Mouse (Mus musculus): ENCODE data around the gene Mbip.

DNA sequence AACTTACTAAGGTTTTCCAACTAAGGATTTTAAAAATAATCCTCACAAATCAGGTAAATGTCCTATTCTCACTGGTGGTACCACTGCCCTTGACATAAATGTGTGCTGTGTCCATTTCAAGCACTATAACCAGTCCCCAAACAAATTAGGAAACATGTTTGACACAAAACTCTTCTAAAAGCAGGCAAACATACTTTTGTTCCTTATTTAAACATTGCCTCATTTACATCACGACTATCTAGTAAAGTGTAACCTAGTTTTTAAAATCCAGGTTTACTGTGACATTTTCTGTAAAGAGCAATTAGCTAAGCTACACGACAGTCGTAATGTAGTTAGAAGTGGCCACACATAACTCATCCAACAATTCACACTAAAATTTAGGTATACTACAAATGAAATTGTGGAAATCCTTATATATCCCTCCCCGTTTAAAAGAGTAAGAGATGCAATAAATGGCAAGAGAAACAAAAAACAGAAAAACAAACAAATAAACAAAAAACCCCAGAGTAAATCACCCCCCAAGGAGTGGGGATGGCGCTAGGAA is 851 bp downstream of the Mbip start:
- TF ChIP-seq EP300 (IDR thresholded peaks at IDR 0.05; ENCODE audit: low read depth) (no peak), CTCF (IDR thresholded peaks at IDR 0.05; ENCODE audit: low read depth) (no peak)

All from liver, embryonic 14.5 days (tissue).